Mouse (Mus musculus) neural tube, embryonic 10.5 days (tissue): ENCODE data around the gene Nucb2.

Experiments used
- DNase-seq: peaks from one replicate; pipeline ENCODE4 v3.0.0-alpha.2; 2017; ENCODE audit warnings: low spot score; ENCODE audit errors: extremely low spot score

Nucb2 gene

DNA sequence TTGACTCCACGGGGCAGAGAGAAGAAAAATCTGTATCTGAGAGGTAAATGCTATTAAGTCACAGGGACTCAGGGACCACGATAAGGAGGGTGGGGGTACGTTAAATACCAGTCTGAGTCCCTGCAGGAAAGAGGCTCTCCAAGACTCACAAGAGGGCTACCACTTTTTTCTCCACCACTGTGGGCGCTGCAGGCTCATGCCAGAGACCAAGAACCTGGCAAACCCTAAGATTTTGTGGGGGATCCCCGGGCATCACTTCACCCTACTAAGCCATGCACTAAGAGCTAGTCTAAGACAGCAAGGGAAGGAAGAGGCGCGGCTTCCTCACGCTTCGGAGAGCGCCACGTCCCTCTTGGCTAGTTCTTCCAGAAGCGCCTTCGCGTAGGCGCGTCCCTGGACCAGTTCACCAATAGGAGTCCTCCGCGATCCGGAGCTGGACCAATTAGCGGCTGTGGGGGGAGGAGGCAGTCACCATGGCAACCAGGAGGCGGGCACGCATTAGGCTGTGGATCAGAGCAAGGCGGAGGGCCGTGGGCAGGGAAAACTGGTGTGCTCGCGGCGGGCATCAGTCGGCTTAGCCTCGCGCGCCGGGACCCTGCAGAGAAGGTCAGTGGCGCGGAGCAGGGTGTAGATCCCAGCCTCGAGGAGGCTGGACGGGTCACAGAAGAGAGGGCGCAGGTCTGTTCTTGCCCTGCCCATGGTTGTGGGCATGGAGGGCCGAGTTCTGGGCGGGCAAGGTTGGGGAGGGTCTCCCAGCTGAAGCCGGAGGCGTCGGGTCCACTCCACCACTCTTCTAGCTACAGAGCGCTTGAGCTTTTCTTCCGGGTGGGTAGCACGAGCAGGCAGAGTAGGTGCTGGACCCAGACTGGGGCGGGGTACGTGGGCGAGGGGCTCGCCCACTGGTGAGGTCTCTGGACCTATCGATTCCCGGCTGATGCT lies at the start of gene Nucb2:
Gene Nucb2, plus strand, starts transcription at position 491 of the 939 bp plus-strand sequence.
- DNase-seq = peak; percentile 98

DNA sequence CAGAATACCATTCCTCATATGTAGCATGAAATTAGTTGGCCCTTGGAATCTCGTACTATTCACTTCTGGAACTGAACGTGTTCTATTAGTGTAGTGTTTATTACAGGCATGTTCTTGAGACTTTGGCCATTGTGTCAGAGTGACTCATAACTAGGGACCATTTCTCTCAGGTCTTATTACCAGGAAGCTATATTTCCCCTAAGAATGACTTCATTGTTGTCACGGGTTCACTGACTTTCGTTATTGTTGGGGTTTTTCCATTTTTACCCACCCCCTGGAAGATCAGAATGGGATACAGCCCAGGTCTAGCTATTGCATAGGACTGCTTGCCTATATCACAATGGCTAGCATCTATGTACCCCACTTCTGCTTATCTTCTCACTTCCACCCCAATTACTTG lies 47.2 kb upstream of the Nucb2 start:
- DNase-seq = no peak

DNA sequence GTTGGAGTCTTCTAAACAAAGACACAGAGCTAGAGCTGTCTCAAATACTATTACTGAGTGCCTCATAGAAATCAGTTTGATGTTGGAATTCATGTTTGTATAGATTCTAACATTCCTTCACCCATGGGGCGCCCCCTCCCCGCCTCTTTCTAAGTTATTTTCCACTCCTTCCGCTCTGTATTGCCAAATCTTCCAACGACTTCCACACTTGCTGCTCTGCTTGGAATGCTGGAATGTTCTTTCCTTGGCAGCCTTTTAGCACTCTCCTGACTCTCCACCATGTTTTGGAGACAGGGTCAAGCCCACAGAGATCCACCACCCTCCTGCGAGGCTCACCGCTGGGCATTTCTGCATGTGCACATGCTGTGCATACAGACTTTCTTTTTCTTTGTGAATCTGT lies 46.8 kb upstream of the Nucb2 start:
- no peak for DNase-seq

DNA sequence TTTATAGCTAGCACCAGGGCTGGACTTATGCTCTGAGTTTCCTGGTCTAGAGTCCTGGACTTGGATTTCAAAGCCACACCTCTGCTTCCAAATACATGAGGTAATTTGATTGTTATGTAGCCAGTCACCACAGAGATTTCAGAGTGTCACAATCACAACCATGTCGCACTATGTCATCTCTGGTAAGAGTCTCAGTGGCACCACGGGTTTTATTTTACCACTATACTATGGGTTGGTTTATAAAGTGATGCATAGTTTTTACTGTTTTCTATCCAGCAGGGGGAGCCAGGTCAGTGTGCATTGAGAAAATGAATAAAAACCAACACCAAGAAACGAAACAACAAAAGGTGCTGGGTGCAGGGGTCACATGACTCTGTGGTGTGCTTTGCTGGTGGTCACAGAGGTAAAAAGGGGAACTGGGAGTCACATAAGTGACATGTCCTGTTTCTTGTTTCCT lies 45.2 kb upstream of the Nucb2 start:
- no peak for DNase-seq

DNA sequence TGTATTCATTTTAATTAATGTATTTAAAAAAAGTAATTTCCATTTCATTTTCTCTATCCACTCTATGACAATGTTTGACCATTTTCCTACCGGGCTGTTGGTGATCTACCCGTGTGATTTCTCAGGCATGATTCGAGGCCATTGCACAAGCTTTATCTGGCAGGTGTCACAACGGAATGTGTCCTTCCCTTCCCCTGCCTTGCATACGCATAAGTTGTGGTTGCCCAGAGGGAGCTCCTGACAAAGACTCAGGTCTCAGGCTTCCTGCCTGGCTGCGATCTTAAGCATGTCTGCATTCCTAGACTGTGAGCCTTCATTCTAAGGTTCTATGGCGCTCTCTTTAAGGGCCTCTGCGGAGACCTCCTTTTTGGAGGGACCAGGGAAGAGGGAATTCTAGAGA lies 42.1 kb upstream of the Nucb2 start:
- DNase-seq = no peak

DNA sequence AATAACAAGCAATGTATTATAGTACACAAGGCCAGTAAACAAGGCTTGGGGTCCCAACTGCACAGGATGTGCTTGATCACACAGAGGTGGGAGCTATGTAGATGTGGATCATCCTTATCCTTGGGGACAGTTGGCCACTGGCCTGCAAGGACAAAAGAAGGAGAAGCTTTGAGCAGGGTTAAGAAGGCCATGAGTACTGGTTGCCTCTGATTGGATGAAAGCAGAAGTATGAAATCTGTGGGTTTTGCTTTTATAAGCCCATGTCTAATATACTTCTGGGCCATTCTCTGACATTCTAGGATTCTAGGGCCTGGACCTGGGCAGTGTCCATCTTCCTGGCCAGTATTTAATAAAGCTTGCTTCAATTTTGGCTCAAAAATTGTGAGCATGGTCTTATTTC lies 28.3 kb upstream of the Nucb2 start:
- DNase-seq = no peak

DNA sequence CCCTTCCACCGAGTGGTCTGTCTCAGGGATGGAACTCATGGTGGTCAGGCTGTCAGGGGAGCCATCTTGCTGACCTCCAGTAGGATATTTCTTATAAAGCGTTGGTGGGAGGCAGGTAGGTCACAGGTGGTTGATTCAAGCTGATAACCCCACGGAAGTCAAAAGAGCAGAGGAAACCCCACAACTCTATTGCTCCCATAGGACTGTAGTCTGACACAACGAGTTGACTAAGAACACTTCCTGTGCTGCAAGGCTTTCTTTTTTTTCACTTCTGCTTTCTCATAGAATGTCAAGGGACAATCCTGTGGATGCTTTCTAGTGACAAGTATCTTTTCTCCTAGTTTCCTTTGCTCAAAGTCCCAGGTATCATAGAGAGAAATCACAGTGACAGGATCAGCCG lies 27.9 kb upstream of the Nucb2 start:
- no peak for DNase-seq

DNA sequence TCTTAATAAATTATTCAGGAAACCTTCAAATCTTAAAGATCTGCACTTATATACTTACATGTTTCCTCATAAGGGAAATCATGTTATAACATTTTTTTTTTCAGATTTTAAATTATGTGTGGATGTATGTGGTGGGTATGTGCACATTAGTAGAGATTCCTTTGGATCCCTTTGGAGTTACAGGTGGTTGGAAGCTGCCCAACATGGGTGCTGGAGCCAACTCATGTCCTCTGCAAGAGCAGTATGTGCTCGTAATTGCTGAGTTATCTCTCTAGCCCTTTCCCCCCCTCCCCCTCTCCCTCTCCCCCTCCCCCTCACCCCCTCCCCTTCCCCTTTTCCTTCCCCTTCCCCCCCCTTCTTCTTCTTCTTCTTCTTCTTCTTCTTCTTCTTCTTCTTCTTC lies 21.1 kb upstream of the Nucb2 start:
- DNase-seq = no peak

DNA sequence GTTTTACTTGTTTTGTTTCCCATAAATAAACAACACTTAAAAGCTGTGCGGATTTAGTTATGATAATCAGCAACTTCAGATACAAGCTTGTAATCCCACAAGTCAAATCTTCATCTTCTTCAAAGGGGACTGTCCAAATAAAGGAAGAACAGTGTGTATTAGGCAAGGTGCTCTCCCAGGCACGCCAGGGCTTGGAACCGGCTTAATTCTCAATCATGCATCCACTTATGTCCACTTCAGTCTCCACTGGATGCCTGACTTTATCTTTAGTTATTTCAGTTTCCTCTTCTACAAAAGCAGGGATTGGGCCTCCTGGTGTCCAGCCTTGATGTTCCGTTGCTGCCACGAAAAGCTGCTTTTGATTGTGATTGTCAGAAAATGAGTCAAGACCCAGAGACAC lies 20.4 kb upstream of the Nucb2 start:
- DNase-seq = no peak

DNA sequence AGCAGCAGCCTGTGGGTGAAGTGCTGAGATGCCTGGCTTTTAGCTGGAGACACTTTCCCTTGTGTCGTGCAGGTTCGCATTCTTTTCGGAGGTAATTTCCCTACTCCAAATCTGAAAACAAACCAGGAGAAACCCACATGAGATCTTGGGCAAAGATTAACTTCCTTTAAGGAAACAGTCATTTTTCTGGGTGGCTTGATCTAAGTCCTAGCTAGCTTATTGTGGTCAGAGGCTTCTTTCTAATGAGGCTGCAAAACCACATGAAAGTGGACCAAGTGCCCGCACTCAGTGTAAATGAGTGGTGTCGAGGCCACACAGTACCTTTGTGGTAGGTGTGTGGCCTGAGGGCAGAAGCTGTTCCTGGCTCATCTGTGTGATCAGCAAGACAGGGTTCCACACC lies 20.0 kb upstream of the Nucb2 start:
- DNase-seq = no peak

DNA sequence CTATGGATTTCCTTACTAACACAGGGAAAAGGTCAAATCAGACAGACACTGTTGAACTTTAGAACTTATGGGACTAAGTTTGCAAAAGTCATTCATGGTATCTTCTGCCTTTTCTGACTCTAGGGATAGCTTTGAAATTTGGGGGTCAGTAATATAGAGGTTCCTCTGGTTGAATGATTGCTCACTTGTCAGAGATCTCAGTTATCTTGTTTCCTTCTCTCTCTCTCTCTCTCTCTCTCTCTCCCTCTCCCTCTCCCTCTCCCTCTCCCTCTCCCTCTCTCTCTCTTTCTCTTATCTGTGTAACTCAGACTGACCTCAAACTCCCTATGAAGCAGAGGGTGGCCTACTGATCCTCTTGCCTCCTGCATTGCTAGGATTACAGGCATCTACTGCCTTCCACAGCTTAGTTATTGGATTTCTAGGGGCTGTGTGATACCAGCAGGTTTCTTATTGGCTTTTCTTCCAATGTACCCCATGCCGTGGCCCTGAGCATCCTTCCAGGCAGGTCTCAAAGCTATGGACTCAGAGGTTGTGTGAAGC lies 19.0 kb upstream of the Nucb2 start:
- no peak for DNase-seq

DNA sequence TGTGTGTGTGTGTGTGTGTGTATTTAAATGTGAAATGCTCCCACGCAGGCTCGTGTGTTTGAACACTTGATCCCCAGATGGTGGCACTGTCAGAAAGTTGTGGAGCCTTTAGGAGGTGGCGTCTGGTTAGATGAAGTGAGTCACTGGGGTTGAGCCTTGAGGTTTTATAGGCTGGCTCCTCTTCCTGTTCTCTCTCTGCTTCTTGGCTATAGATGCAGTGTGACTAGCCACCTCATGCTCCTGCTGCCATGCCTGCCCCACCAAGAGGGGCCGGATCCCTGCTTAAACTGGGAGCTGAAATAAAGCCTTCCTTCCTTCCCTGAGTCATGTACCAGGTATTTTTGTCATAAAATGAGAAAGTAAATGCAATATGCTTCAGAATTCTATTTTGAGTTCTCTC lies 13.1 kb upstream of the Nucb2 start:
- DNase-seq = no peak

DNA sequence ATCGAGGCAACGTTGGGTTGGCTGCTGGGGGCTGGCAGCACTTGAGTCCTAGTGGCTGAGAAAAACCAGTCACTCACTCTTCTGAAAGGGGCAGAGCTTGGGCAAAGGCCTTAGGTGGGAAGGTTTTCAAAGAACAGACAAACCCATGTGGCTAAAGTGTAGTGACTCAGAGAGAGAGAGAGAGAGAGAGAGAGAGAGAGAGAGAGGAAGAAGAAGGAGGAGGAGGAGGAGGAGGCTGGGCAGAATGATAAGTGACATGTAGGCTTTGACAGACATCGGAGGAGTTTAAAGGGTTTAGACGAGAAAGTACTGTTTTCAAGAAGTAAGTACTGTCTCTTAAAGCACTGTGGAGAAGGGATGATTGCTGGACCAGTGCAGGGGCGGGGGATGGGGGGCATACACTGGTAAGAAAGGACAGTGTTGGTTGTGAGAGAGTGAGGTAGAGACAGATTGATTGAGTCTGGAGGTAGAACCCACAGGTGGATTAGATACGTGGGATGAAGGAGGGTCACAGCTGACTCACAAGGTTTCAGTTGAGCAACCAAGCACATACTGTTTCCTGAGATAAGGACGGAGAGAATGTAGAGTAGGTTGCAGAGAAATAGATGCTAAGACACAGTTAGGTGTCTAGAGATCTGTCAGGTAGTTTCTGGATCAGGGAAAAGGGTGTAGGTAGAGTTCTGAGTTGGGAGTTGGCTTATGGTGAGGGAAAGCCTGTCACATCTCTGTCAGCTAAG lies 10.7 kb upstream of the Nucb2 start:
- no peak for DNase-seq

DNA sequence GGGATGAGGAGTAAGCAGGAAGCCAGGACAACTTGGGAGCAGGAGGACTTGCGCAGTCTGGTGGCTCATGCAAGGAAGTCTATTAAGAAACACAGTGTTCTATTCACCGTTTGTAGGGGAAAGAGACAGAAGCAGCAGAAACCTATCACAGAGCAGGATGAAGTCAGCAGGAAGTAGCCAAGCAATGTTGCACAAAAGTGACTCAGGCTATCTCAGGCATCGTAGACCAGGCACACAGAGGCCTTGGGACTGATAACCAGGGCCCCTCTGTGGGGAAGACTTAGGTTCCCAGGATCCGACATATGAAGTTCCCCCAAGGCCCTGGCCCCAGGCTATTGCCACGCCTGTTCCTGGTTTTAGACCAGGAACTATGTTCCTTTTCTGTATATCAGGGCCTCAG lies 9.6 kb upstream of the Nucb2 start:
- DNase-seq = no peak

DNA sequence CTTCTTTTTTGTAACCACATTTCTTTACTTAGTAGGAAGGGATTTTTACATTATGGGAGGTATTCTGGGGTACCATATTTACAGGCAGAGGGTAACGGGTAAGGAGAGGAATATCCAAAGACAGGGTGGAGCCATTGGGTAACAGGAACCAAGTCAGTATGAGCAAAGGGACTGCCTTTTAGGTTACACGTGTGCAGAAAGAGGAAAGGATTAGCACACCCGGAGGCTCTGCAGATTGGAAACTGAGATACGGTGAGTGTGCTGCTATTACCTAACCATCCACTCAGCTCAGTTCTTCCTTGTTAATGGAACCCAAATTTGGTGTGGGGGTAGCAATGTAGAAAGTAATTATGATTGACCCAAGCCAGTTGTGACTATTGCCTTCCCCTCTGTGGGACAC lies 7.4 kb upstream of the Nucb2 start:
- no peak for DNase-seq

DNA sequence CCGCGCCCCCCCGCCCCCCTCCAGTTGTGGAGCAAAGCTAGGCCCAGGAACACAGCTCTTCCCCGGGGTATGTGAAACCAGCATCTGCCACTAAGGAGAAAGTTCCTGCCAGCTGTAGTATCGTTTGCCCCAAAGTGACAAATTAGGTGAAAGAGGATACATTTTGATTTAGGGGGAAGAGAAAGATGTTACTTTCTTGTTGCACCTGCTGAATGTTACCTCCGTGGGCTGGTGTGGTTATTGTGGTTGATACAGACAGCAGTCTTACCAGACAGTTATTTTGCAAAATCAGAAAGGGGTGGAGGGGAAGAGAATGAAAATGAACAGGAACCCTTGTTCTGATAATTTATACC lies 625 bp downstream of the Nucb2 start:
- no peak for DNase-seq

DNA sequence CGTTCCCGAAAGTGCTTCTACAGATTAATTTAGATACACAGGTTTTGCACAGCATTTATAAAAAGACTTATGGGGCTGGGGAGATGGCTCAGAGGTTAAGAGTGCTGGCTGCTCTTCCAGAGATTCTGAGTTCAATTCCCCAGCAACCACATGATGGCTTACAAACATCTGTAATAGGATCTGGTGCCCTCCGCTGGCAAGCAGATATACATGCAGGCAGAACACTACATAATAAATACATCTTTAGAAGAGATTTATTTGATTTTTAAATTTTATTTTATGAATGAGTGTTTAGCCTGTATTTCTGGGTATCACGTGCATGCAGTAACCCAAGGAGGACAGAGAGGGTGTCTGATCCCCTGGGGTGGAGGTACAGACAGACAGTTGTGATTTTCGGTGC lies 9.9 kb downstream of the Nucb2 start:
- DNase-seq = no peak

DNA sequence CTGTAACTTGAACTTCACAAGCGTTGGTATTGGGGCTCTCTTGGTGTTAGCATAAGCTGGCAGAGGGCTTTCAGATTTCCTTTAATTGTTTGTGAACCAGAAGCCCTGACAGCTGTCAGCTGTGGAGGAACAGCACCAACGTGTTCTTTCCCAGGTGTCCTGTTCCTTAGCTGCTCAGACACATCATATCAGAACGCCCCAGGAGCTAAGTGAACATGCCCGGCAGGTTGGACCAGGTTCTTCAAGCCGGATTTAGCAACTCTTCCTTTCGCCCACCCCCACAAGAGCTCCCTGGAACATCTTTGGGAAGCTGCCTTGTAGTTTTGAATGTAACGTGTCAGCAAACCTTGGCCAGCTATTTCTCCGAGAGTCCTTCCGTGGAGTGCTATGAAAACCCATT lies 10.4 kb downstream of the Nucb2 start:
- DNase-seq = no peak

DNA sequence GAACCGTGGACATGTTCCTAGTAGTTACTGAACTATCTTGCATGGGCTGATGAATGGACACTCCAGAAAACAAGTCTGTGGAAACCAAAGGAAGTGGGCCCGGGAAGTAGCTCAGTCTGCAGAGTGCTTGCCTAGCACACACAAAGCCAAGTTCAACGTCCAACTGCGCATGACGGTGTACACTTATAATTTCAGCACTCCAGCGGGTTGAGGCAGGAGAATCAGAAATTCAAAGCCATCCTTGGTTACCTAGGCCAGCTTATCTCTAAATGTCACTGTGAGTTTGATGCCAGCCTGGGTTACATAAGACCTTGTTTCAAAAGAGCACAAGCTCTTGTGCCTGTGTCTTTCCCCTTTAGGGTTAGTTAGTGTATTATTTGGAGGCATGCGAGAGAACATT lies 10.9 kb downstream of the Nucb2 start:
- no peak for DNase-seq

DNA sequence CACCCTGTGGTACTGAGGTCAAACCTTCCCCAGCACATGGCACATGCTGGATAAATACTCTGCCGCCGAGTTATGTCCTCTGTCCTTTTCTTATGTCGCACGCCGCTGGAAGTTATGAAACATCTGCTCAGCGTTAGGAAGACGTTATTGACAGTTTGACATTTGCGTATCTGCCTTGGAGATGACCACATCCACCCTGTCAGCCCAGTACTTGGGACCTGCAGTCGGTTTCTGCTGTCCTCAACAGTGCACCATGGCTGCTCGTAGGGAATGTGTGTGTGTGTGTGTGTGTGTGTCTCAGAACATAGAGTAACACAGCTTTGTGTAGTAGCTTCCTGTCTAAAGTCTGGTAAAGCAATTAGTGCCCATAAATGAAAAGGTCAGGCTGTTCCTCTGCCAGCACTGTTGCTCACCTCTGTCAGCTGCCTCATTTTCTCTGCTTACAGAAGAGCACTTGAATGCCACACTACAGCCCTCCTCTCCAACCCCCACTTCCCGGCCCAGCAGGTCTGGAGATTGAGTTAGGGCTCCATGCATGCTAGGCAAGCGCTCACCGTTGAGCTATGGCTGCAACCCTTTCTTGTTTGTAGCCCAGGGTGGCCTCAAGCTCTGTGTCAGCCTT lies 11.5 kb downstream of the Nucb2 start:
- DNase-seq = no peak

DNA sequence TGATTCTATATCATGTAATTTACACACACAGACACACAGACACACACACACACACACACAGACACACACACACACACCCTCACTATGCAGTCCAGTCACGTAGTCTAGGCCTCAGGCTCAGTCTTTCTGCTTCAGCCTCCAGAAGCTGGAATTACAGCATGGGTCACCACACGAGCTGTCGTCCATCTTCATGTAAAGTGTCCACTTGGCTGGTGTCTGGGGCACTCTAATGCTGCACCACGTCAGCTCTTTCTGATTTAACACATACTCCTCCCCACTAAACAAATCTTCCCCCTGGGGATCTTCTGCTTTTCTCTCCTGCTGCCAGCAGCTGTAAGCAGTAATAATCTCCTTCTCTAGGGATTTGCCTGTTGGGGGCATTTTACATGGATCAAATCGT lies 13.1 kb downstream of the Nucb2 start:
- no peak for DNase-seq

DNA sequence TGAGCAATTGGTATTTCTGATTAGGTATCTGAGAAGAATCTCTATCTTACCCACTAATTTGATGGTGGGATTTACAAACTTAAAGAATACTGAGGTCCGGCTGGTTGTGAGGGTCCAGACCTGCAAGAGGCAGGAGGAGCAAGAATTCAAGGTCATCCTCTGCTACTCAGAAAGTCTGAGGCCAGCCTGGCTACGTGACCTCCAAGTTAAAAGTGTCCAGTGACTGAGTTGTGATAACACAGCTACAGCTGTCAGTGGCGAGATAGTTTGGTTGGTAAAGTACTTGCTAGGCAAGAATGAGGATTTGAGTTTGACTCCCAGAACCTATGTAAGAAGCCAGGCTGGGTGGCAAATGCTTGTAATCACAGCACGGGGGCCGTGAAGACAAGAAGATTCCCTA lies 14.0 kb downstream of the Nucb2 start:
- no peak for DNase-seq
